22 mouse cellular contexts compared by ENCODE assay signal in the genomic region with DNA sequence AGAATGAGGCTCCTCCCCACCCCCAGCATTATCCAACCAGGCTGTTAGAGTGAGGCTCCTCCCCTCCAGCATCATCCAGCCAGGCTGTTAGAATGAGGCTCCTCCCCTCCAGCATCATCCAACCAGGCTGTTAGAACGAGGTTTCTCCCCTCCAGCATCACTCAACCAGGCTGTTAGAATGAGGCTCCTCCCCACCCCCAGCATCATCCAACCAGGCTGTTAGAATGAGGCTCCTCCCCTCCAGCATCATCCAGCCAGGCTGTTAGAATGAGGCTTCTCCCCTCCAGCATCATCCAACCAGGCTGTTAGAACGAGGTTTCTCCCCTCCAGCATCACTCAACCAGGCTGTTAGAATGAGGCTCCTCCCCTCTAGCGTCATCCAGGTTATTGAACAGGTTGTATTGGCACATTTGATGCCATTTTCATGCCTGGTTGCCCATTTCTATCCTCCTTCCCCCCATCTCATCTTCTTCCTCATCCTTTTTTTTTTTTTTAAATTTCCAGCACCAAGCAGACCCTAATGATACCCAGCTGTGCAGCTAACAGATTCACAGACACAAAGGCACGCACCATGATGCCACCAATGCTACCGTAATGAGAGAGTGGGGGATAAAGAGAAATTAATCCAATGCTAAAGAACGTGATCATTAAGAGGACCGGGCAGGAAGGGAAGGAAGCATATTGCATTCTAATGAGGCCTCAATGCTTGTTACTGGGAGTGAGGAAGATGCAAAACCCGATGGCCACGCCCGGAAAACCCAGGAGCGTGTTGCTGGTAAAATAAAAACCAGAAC. TPM values are rescaled to one million over a fixed set of nuclear protein-coding genes. Genes with fewer than 3 reads are reported as not detected.
DNase-seq lines count a peak whose midpoint lies in the region; ATAC-seq and TF ChIP-seq lines count a peak whose summit lies in the region.
"Had no signal": no experiment of that assay in that cellular context is flagged by ENCODE, and none has a peak within 500 bp of the region (broad histone marks: within the 10 kb centered on the region; RNA-seq: fewer than 3 reads in every experiment).

No protein-coding gene starts in this region.

- no peak overlapping the region for H3K4me2 ChIP-seq in midbrain, embryonic 13.5 days (replicated peaks)
- no peak overlapping the region for H3K4me2 ChIP-seq in forebrain, embryonic 14.5 days (ENCODE audit: low read length)
- no peak overlapping the region for H3K4me2 ChIP-seq in midbrain, postnatal 0 days (ENCODE audit: low read depth, low read length, poor library complexity, severe bottlenecking)
- H3K4me2 ChIP-seq: embryonic facial prominence, embryonic 13.5 days; heart, embryonic 13.5 days; limb, embryonic 12.5 days had no signal

- no peak for DNase-seq in midbrain, embryonic 10.5 days (ENCODE audit: low spot score)
- peak; percentile 94 for DNase-seq in R1 (ENCODE audit: low read depth, low spot score)
- DNase-seq in forebrain, embryonic 14.5 days (ENCODE audit: low spot score): peak; percentile 60
- peak; percentile 48 for DNase-seq in midbrain, postnatal 0 days (ENCODE audit: low spot score)
- DNase-seq in spleen, postnatal 36 days (ENCODE audit: low spot score in 2 of 2): no peak
- DNase-seq in left cerebral cortex, adult 11 months (ENCODE audit: low spot score): no peak
- DNase-seq: adrenal gland, adult 2 months; cerebellum, adult 11-12 months; heart, postnatal 4 days; kidney, adult 11 months; thymus, adult 2 months had no signal

- no peaks in the 10 kb centered on the region for H3K9me3 ChIP-seq in midbrain, embryonic 13.5 days
- H3K9me3 ChIP-seq in midbrain, embryonic 10.5 days (replicated peaks): peaks cover 8% of the 10 kb centered on the region
- H3K9me3 ChIP-seq in forebrain, embryonic 14.5 days (replicated peaks; ENCODE audit: control insufficient read depth, low read length): no peaks in the 10 kb centered on the region
- no peaks in the 10 kb centered on the region for H3K9me3 ChIP-seq in midbrain, postnatal 0 days (ENCODE audit: low read length)
- H3K9me3 ChIP-seq: embryonic facial prominence, embryonic 13.5 days; heart, embryonic 13.5 days; limb, embryonic 12.5 days had no signal

- WGBS in midbrain, embryonic 13.5 days: 57% methylated on average over 11 of the region's 11 CpGs
- WGBS in midbrain, embryonic 10.5 days: 80% methylated on average over 11 of the region's 11 CpGs
- WGBS in forebrain, embryonic 14.5 days: 23% methylated on average over 11 of the region's 11 CpGs
- 63% methylated on average over 11 of the region's 11 CpGs for WGBS in midbrain, postnatal 0 days

- H3K36me3 ChIP-seq in midbrain, embryonic 13.5 days: no peaks in the 10 kb centered on the region
- no peaks in the 10 kb centered on the region for H3K36me3 ChIP-seq in midbrain, embryonic 10.5 days
- no peaks in the 10 kb centered on the region for H3K36me3 ChIP-seq in forebrain, embryonic 14.5 days (ENCODE audit: control insufficient read depth, insufficient read depth, low read length)
- no peaks in the 10 kb centered on the region for H3K36me3 ChIP-seq in midbrain, postnatal 0 days (ENCODE audit: insufficient read depth, low read length)
- H3K36me3 ChIP-seq: embryonic facial prominence, embryonic 13.5 days; G1E; heart, embryonic 13.5 days; limb, embryonic 12.5 days had no signal

- peak overlapping the region; percentile 44 for H3K27ac ChIP-seq in midbrain, embryonic 13.5 days
- H3K27ac ChIP-seq in midbrain, embryonic 10.5 days (replicated peaks): no peak overlapping the region
- no peak overlapping the region for H3K27ac ChIP-seq in forebrain, embryonic 14.5 days (ENCODE audit: low read depth, low read length)
- no peak overlapping the region for H3K27ac ChIP-seq in midbrain, postnatal 0 days (ENCODE audit: low read depth, low read length)
- H3K27ac ChIP-seq: embryonic facial prominence, embryonic 13.5 days; heart, embryonic 13.5 days; kidney, postnatal 0 days; left cerebral cortex, adult 2 months; limb, embryonic 12.5 days; liver, embryonic 14.5 days had no signal

- peaks cover 9% of the 10 kb centered on the region for H3K4me1 ChIP-seq in midbrain, embryonic 13.5 days (replicated peaks)
- H3K4me1 ChIP-seq in midbrain, embryonic 10.5 days: no peaks in the 10 kb centered on the region
- H3K4me1 ChIP-seq in forebrain, embryonic 14.5 days (ENCODE audit: control insufficient read depth, insufficient read depth, low read length): peaks cover 12% of the 10 kb centered on the region; the same call in 1 of the 2 replicates
- H3K4me1 ChIP-seq in midbrain, postnatal 0 days (ENCODE audit: insufficient read depth, low read length): peaks cover 5% of the 10 kb centered on the region; the same call in 1 of the 2 replicates

- ATAC-seq in midbrain, embryonic 13.5 days: peak; percentile 21; the same call in 1 of the 2 replicates
- peak; percentile 30; the same call in 1 of the 2 replicates for ATAC-seq in forebrain, embryonic 14.5 days
- peak; percentile 33; the same call in 1 of the 2 replicates for ATAC-seq in midbrain, postnatal 0 days (ENCODE audit: low FRiP score)

- H3K4me3 ChIP-seq in midbrain, embryonic 13.5 days (replicated peaks): no peak overlapping the region
- H3K4me3 ChIP-seq in midbrain, embryonic 10.5 days: no peak overlapping the region
- H3K4me3 ChIP-seq in forebrain, embryonic 14.5 days (ENCODE audit: low read depth, low read length): no peak overlapping the region
- H3K4me3 ChIP-seq in midbrain, postnatal 0 days (ENCODE audit: low read depth, low read length): no peak overlapping the region
- H3K4me3 ChIP-seq: embryonic facial prominence, embryonic 13.5 days; heart, embryonic 13.5 days; left cerebral cortex, adult 2 months; limb, embryonic 12.5 days had no signal

- no peak overlapping the region for H3K9ac ChIP-seq in midbrain, embryonic 13.5 days (replicated peaks)
- H3K9ac ChIP-seq in forebrain, embryonic 14.5 days (ENCODE audit: low read length): no peak overlapping the region
- H3K9ac ChIP-seq in midbrain, postnatal 0 days (replicated peaks; ENCODE audit: low read length, poor library complexity, severe bottlenecking): no peak overlapping the region
- H3K9ac ChIP-seq: embryonic facial prominence, embryonic 13.5 days; heart, embryonic 13.5 days; limb, embryonic 12.5 days; liver, embryonic 14.5 days had no signal

- H3K27me3 ChIP-seq in midbrain, embryonic 13.5 days: no peaks in the 10 kb centered on the region
- H3K27me3 ChIP-seq in midbrain, embryonic 10.5 days (ENCODE audit: low read depth, poor library complexity, severe bottlenecking): no peaks in the 10 kb centered on the region
- no peaks in the 10 kb centered on the region for H3K27me3 ChIP-seq in forebrain, embryonic 14.5 days (replicated peaks; ENCODE audit: control insufficient read depth, insufficient read depth, low read length)
- no peaks in the 10 kb centered on the region for H3K27me3 ChIP-seq in midbrain, postnatal 0 days (ENCODE audit: insufficient read depth, low read length)
- H3K27me3 ChIP-seq: embryonic facial prominence, embryonic 13.5 days; limb, embryonic 12.5 days had no signal

- TF ChIP-seq CTCF in midbrain, postnatal 0 days (IDR thresholded peaks at IDR 0.05): no peak

RNA-seq across cellular contexts. Expression of gene Kazn, which starts 35.4 kb away (rescaled TPM):
- polyA plus RNA-seq in midbrain, embryonic 13.5 days (2015; fragmentation: Nextera tagmentation; extraction: Ambion mirVana): 18.7 and 23.5 TPM in 2 replicates
- polyA plus RNA-seq in midbrain, embryonic 10.5 days (2016; fragmentation: Nextera tagmentation; extraction: Ambion mirVana): 9.4 and 12.2 TPM in 2 replicates
- polyA plus RNA-seq in forebrain, embryonic 14.5 days (2014; fragmentation: Nextera tagmentation; extraction: Ambion mirVana): 11.5 and 13.1 TPM in 2 replicates
- total RNA-seq in midbrain, postnatal 0 days (2014; rRNA removed): 70.2 and 87.2 TPM in 2 replicates
- 23.6 and 25.6 TPM in 2 replicates for polyA plus RNA-seq in midbrain, postnatal 0 days (2015; fragmentation: Nextera tagmentation; extraction: Ambion mirVana)
- total RNA-seq: monocyte, adult 5-6 weeks; neutrophil, adult 5-6 weeks had no signal
- polyA plus RNA-seq: C2C12, G1E had no signal

Comparison
In these comparisons a context has a peak if more than half of its experiments do, and no peak if none do; other contexts are left out.
1. DNase-seq: peak in R1 (single experiment), forebrain, embryonic 14.5 days (single experiment) and midbrain, postnatal 0 days (single experiment); none in midbrain, embryonic 10.5 days (single experiment), spleen, postnatal 36 days (0 of 2) and left cerebral cortex, adult 11 months (single experiment).
2. Peak in every context shown above with its lines, with median percentiles within 50 percentile points of each other: ATAC-seq.